Mouse (Mus musculus) liver, embryonic 14.5 days (tissue): ENCODE results near the gene Med22.

Experiments
- CTCF ChIP-seq: IDR thresholded peaks from 2 replicates; pipeline ENCODE4 v1.5.1; 2016; ENCODE audit warnings: antibody characterized with exemption, low read depth, control low read depth
- EP300 ChIP-seq: IDR thresholded peaks from 2 replicates; pipeline ENCODE4 v1.6.1; 2016; ENCODE audit warnings: antibody characterized with exemption, low read depth

DNA sequence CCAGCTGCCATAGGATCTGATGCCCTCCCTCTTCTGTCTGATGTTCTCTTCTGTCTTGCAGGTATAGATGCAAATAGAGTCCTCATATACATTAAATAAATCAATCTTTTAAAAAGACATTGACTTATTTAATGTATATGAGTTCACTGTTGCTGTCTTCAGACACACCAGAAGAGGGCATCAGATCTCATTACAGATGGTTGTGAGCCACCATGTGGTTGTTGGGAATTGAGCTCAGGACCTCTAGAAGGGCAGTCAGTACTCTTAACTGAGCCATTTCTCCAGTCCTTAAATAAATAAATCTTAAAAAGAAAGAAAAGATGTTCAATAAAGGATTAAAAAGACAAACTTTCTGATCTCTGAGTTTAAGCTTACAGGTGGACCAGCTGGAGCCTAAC lies 1.1 kb downstream of the Med22 start:
- peak; percentile 45 for TF ChIP-seq CTCF
- TF ChIP-seq EP300 = no peak
